Mouse (Mus musculus): ENCODE results near the gene Ehmt1.
"Not testable (repeated sequence)": the region's sequence is repeated elsewhere in the genome, so short reads cannot be mapped to it uniquely, and the experiment has no call there.

Ehmt1 gene

GRCm38 (mm10) chr2:24918930-24919838 is at the start of gene Ehmt1:
Gene Ehmt1 (minus strand): TSS chr2:24919614.
- peak; percentile 93 to 94 for DNase-seq (ENCODE audit: low spot score in 2 of 2)

GRCm38 (mm10) chr2:24962304-24963000 is 43.0 kb upstream of the Ehmt1 start, which contains the start of gene Dph7:
Gene Dph7 (plus strand): TSS chr2:24962400.
- peak; percentile 68 to 88 for DNase-seq (ENCODE audit: low spot score in 2 of 2)

- no peak for DNase-seq (ENCODE audit: low spot score in 2 of 2)
These were observed 41.5 kb upstream of the Ehmt1 start for GRCm38 (mm10) chr2:24960910-24961309.

GRCm38 (mm10) chr2:24952537-24953055 is 33.2 kb upstream of the Ehmt1 start:
- DNase-seq (ENCODE audit: low spot score in 2 of 2) = no peak

GRCm38 (mm10) chr2:24950189-24950535 is 30.7 kb upstream of the Ehmt1 start:
- DNase-seq (ENCODE audit: low spot score in 2 of 2) = no peak

- DNase-seq (ENCODE audit: low spot score in 2 of 2) = peak; percentile 97 to 99
These were observed 30.2 kb upstream of the Ehmt1 start, which contains the start of gene Zmynd19 for GRCm38 (mm10) chr2:24949421-24950188. Gene Zmynd19 (plus strand): TSS chr2:24949792.

- not testable (repeated sequence) for DNase-seq (ENCODE audit: low spot score in 2 of 2)
These were observed 24.9 kb upstream of the Ehmt1 start for GRCm38 (mm10) chr2:24944304-24944703.

- DNase-seq (ENCODE audit: low spot score in 2 of 2) = no peak
These were observed 22.7 kb upstream of the Ehmt1 start for GRCm38 (mm10) chr2:24942092-24942491.

GRCm38 (mm10) chr2:24935057-24935796 is 15.8 kb upstream of the Ehmt1 start, which contains the start of gene Arrdc1:
Gene Arrdc1 (minus strand): TSS chr2:24935252.
- peak; percentile 89 to 91 for DNase-seq (ENCODE audit: low spot score in 2 of 2)

- no peak for DNase-seq (ENCODE audit: low spot score in 2 of 2)
These were observed 15.1 kb upstream of the Ehmt1 start for GRCm38 (mm10) chr2:24934441-24934963.

GRCm38 (mm10) chr2:24929593-24929992 is 10.2 kb upstream of the Ehmt1 start:
- no peak for DNase-seq (ENCODE audit: low spot score in 2 of 2)

GRCm38 (mm10) chr2:24929119-24929518 is 9.7 kb upstream of the Ehmt1 start:
- no peak for DNase-seq (ENCODE audit: low spot score in 2 of 2)

- DNase-seq (ENCODE audit: low spot score in 2 of 2) = peak; percentile 34 to 59
These were observed 8.5 kb upstream of the Ehmt1 start for GRCm38 (mm10) chr2:24927810-24928479.

GRCm38 (mm10) chr2:24926965-24927358 is 7.5 kb upstream of the Ehmt1 start:
- DNase-seq (ENCODE audit: low spot score in 2 of 2) = no peak

GRCm38 (mm10) chr2:24926345-24926964 is 7.0 kb upstream of the Ehmt1 start:
- no peak for DNase-seq (ENCODE audit: low spot score in 2 of 2)

- no peak for DNase-seq (ENCODE audit: low spot score in 2 of 2)
These were observed 5.9 kb upstream of the Ehmt1 start for GRCm38 (mm10) chr2:24925284-24925683.

- DNase-seq (ENCODE audit: low spot score in 2 of 2) = no peak
These were observed 4.1 kb upstream of the Ehmt1 start for GRCm38 (mm10) chr2:24923561-24923960.

GRCm38 (mm10) chr2:24919839-24920175 is 393 bp upstream of the Ehmt1 start:
- no peak for DNase-seq (ENCODE audit: low spot score in 2 of 2)

GRCm38 (mm10) chr2:24914762-24915161 is 4.7 kb downstream of the Ehmt1 start:
- no peak for DNase-seq (ENCODE audit: low spot score in 2 of 2)

GRCm38 (mm10) chr2:24912589-24912988 is 6.8 kb downstream of the Ehmt1 start:
- no peak for DNase-seq (ENCODE audit: low spot score in 2 of 2)

All from urinary bladder, postnatal 4 days (tissue).